Mouse (Mus musculus) liver, embryonic 14.5 days (tissue): ENCODE results near the gene Plrg1. TPM values are rescaled to one million over a fixed set of nuclear protein-coding genes. Genes with fewer than 3 reads are reported as not detected.

Source experiments
- ATAC-seq: fragments of 200-750 bp; cut with Nextera tagmentation; 2 replicates; pipeline ENCODE4 v1.8.0; 2017; ENCODE audit warnings: moderate number of reproducible peaks, mild to moderate bottlenecking, moderate library complexity; ENCODE audit not compliant: insufficient read depth
- DNase-seq, 3 experiments: peaks; one replicate each; pipeline ENCODE4 v3.0.0-alpha.2; 2012 to 2013; ENCODE audit warnings: low read depth in 3 of 3, low spot score in 3 of 3
- H3K27ac ChIP-seq: fragments of 300-500 bp; sonication (generic); 2 replicates; pipeline ENCODE4 v1.5.1; 2014; ENCODE audit warnings: moderate library complexity, mild to moderate bottlenecking, control low read depth, inconsistent platforms
- H3K27me3 ChIP-seq: fragments of 300-500 bp; sonication (generic); 2 replicates; pipeline ENCODE4 v1.6.1; 2014; ENCODE audit warnings: mild to moderate bottlenecking, low read length, moderate library complexity; ENCODE audit not compliant: control insufficient read depth, insufficient read depth
- H3K36me3 ChIP-seq: fragments of 300-500 bp; sonication (generic); replicated peaks from 2 replicates; pipeline ENCODE4 v1.6.1; 2014; ENCODE audit warnings: low read depth; ENCODE audit not compliant: control insufficient read depth, insufficient read depth
- H3K4me1 ChIP-seq, 2 experiments: fragments of 200-500 bp in 1 of 2; fragments of 300-500 bp in 1 of 2; sonication (generic) in 1 of 2; replicated peaks; 2 replicates each; pipeline ENCODE4 v1.6.1; 2012 to 2014; ENCODE audit warnings: antibody characterized with exemption in 1 of 2, inconsistent platforms in 1 of 2, low read length in 1 of 2; ENCODE audit not compliant: control insufficient read depth in 2 of 2, insufficient read depth in 2 of 2
- H3K4me2 ChIP-seq: fragments of 300-500 bp; sonication (generic); 2 replicates; pipeline ENCODE4 v1.6.1; 2014; ENCODE audit warnings: low read depth, mild to moderate bottlenecking, control low read depth, moderate library complexity
- H3K4me3 ChIP-seq, 2 experiments: fragments of 200-500 bp in 1 of 2; fragments of 300-500 bp in 1 of 2; sonication (generic) in 1 of 2; 2 replicates each; pipeline ENCODE4 v1.5.1; 2012 to 2014; ENCODE audit warnings: low read depth in 2 of 2, low read length in 2 of 2, mild to moderate bottlenecking in 2 of 2, control low read depth in 1 of 2, inconsistent platforms in 1 of 2, moderate library complexity in 1 of 2; ENCODE audit not compliant: insufficient read depth in 1 of 2
- H3K9ac ChIP-seq: fragments of 300-500 bp; sonication (generic); replicated peaks from 2 replicates; pipeline ENCODE4 v1.6.1; 2014; ENCODE audit warnings: mild to moderate bottlenecking, control low read depth, moderate library complexity
- H3K9me3 ChIP-seq: fragments of 300-500 bp; sonication (generic); 2 replicates; pipeline ENCODE4 v1.6.1; 2016; ENCODE audit warnings: low read length, mixed read lengths; ENCODE audit not compliant: control insufficient read depth
- CTCF ChIP-seq: IDR thresholded peaks from 2 replicates; pipeline ENCODE4 v1.5.1; 2016; ENCODE audit warnings: antibody characterized with exemption, low read depth, control low read depth
- EP300 ChIP-seq: IDR thresholded peaks from 2 replicates; pipeline ENCODE4 v1.6.1; 2016; ENCODE audit warnings: antibody characterized with exemption, low read depth
- WGBS: fragments of 180-500 bp; shearing (Covaris S2); extraction: QIAGEN DNeasy Blood & Tissue Kit; methylation state at CpG from one replicate; pipeline ENCODE4 v1.1.7; 2014; ENCODE audit not compliant: insufficient replicate concordance; 5-methylcytosine and 5-hydroxymethylcytosine counted together
- polyA plus RNA-seq, 2 experiments: library from polyadenylated mRNA; depleted of rRNA in 1 of 2; stranded (reverse) in 1 of 2; unstranded in 1 of 2; fragments of >200 nt; fragmentation: Nextera tagmentation in 1 of 2; extraction: Ambion mirVana in 1 of 2; gene quantifications; 2 replicates each; pipeline versions ENCODE4 v1.2.1 to v1.2.3; 2012 to 2014

Gene Plrg1
- polyA plus RNA-seq, 2 experiments: 34.9 to 52.7 TPM

DNA sequence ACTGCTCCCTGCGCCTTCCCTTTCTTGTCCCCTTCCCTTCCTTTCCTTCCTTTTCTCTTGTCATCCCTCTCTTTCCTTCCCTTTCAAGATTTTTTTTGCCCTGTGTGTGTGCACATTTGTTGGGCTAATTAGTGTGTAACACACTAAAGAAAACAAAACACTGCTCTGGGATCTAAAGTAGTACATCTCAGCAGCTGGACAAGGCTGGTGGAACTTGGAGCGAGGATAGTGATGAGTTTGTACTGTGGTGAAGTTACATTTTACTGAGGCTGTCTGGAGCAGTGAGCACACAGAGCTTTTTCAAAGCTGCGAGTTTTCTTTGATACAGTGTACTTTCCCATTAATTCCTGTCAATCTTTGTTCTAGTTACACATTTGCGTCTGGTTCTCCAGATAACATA is 14.9 kb downstream of the Plrg1 start:
- Histone ChIP-seq H3K9me3 (no peaks in the 10 kb centered on the region), H3K27me3 (no peaks in the 10 kb centered on the region), H3K4me1 (no peaks in the 10 kb centered on the region), H3K27ac (no peak overlapping the region), H3K9ac (no peak overlapping the region), H3K36me3 (peaks cover 51% of the 10 kb centered on the region), H3K4me2 (no peak overlapping the region), H3K4me3 (no peak overlapping the region)
- TF ChIP-seq EP300 (no peak), CTCF (no peak)
- WGBS: 77% methylated on average over 4 of the region's 4 CpGs
- no peak for ATAC-seq
- DNase-seq: no peak

DNA sequence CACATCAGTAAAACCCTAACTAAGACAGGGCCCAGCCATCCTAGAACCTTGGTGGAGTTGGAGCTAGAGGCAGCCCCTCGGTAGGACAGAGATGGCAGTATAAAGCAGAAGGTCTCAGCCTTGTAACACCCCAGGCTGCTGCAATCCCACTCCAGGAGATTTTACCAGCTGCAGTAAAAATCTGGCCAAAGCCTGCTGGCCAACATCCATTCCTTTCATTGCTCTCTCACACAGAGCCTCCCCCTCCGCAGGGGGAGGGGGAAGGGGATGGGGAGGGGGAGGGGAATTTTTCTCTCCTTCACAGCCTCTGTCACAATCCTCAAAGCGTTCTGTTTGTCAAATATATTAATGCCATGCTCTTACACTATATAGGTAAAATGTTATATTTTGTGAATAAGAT is 21.2 kb downstream of the Plrg1 start:
- Histone ChIP-seq H3K4me2 (no peak overlapping the region), H3K4me1 (no peaks in the 10 kb centered on the region), H3K9ac (no peak overlapping the region), H3K36me3 (peaks cover 3% of the 10 kb centered on the region; the same call in 1 of the 2 replicates), H3K9me3 (no peaks in the 10 kb centered on the region), H3K4me3 (no peak overlapping the region), H3K27me3 (no peaks in the 10 kb centered on the region), H3K27ac (no peak overlapping the region)
- ATAC-seq (no peak), DNase-seq (no peak)
- 30% methylated on average over 3 of the region's 3 CpGs for WGBS
- no peak for TF ChIP-seq CTCF
- no peak for TF ChIP-seq EP300

DNA sequence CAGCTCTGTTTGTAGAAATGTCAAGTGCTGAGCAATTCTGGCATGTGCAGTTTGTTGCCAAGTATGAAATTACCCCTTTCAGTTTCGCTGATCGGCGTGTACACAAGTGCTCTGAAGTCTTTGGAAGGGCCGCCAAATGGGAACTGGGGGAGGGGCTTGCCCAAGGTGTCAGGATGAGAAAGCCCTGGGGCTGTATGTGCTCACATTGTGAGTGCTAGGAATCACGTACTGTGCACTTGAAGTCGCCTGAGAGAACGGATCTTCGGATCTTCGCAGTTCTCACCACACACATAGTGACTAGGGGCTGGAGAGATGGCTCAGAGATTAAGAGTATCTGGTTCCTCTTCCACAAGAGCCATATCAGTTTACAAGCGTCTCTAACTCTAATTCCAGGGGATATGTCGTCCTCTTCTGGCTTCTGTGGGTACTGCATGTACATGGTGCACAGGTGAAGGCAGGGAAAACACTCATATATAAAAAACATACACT is 25.3 kb downstream of the Plrg1 start:
- Histone ChIP-seq H3K27me3 (no peaks in the 10 kb centered on the region), H3K4me1 (no peaks in the 10 kb centered on the region), H3K27ac (no peak overlapping the region), H3K36me3 (no peaks in the 10 kb centered on the region), H3K9me3 (no peaks in the 10 kb centered on the region), H3K4me2 (peak overlapping the region; percentile 56), H3K4me3 (peak overlapping the region; percentile 13 to 20; a peak in 2 of 4 replicates), H3K9ac (no peak overlapping the region)
- peak; percentile 82 for TF ChIP-seq CTCF
- TF ChIP-seq EP300: no peak
- peak; percentile 14 to 33 (median 27) for DNase-seq
- 3% methylated on average over 11 of the region's 11 CpGs for WGBS
- ATAC-seq: 0 out of 2 replicates have a peak, but pooled peaks have one; percentile 28

DNA sequence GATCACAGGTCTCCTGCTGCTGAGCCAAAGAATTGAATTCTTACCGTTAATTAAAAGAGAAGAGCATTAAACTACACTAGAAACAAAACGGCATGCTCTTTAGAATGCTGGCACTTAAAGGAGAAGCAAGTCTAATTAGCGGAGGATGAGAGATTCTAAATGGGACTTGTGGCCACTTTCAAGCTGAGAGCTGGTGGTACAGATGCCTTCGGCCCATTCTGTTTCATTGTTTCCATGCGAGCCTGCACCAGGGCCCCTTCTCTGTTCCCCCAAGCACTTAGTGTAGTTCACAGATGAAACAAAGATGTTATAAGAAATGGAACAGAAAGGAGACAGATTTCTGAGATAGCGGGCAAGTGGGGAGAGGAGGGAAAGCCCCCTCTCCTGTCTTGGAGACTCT is 42.3 kb downstream of the Plrg1 start:
- Histone ChIP-seq H3K4me1 (no peaks in the 10 kb centered on the region), H3K27ac (no peak overlapping the region), H3K36me3 (no peaks in the 10 kb centered on the region), H3K4me3 (no peak overlapping the region), H3K9me3 (no peaks in the 10 kb centered on the region), H3K9ac (no peak overlapping the region), H3K4me2 (no peak overlapping the region), H3K27me3 (no peaks in the 10 kb centered on the region)
- WGBS: 63% methylated on average over 6 of the region's 6 CpGs
- DNase-seq (no peak), ATAC-seq (no peak)
- TF ChIP-seq EP300: no peak
- TF ChIP-seq CTCF: no peak

DNA sequence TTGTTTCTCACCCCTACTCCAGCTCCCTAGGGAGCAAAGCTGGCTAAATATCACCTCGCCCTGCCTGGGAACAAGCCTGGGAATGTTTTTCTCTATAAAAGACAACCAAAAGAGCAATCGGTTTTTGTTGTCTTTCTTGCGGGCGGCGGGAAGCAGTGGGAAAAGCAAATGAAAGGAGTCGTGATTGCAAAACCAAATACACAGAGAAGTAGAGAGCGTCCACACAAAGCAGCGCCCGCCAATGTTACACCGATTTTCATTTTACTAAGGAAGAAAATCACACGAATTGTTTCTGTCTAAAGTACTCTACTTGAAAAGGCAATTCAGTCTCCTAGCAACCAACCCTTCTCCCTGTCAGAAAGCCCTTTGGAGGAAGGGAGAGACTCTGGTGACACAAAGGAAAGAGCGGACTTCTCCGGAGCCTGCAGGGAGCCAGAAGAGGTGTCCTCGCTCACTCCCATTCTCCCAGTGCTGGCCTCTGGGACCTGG is 43.3 kb downstream of the Plrg1 start:
- Histone ChIP-seq H3K4me3 (no peak overlapping the region), H3K36me3 (no peaks in the 10 kb centered on the region), H3K9me3 (no peaks in the 10 kb centered on the region), H3K9ac (no peak overlapping the region), H3K27ac (no peak overlapping the region), H3K27me3 (no peaks in the 10 kb centered on the region), H3K4me1 (no peaks in the 10 kb centered on the region), H3K4me2 (0 out of 2 replicates have a peak overlapping the region, but pooled peaks have one; percentile 15)
- WGBS: 32% methylated on average over 14 of the region's 14 CpGs
- no peak for TF ChIP-seq EP300
- TF ChIP-seq CTCF: no peak
- ATAC-seq (no peak), DNase-seq (no peak)
